Mouse (Mus musculus) lung, postnatal 0 days (tissue): ENCODE data around the gene Pde12.

Experiments
- CTCF ChIP-seq: IDR thresholded peaks from 2 replicates; pipeline ENCODE4 v1.5.1; 2016; ENCODE audit warnings: antibody characterized with exemption, mild to moderate bottlenecking
- EP300 ChIP-seq: IDR thresholded peaks from 2 replicates; pipeline ENCODE4 v1.6.1; 2016; ENCODE audit warnings: antibody characterized with exemption, mild to moderate bottlenecking, control low read depth

DNA sequence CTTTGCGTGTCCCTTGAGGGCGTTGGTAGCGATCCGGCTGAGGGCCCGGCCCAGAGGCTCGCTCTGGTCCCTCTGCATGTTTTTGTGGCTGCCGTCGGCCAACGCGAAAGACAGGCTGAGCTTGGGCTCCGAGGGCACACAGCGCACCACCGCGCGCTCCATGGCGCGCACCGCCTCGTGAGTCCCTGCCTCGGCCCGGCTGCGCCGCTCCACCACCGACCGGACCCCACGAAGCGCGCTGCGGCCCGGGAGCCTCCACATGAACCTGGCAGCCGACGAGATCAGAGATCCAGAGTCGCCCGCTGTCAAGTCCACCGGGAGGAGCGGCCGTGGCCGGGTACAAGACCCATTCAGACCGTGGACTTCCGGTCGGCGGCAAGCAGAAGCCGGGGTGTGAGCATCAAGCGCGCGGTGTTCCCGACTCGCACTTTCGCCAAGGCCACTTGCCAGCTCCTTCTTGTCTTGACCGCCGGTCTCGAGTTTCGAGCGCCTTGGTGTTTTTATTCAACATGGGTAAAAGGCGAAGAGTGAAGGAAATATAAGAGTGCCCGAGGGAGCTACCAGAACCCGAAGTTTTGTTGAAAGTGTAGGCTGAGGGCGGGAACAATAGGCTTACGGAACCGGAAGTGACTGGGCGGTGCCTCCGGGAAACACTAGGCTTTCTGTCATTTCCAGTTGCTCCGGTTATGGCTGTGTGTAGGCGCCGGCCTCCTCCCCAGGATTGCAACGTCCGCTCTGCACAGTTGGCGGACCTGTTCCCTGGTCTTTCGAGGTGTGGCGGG, at the start of gene Pde12:
- TF ChIP-seq CTCF (no peak), EP300 (peak; percentile 79)
